ENCODE assay signal across 30 mouse cellular contexts in the genomic region with DNA sequence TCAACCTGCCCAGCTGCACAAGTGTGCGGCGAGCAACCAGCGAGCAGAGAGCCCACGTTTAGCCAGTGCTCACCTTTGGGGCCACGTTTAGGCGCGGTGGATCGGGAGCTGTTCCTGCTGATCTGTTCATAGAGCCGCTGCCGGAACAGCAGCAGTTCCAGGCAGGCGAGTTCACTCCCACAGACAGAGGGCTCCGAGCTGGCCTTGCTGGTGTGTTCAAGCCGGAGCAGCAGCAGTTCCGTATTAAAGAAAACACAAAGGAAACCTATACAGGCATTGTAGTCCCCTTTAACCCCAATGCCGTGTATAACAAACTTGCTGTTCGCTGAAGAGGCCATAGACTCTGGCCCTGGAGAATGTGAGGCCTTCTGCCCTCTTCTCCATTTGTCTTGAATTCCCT. TPM values are rescaled to one million over a fixed set of nuclear protein-coding genes. Genes with fewer than 3 reads are reported as not detected.
DNase-seq lines count a peak whose midpoint lies in the region; ATAC-seq lines count a peak whose summit lies in the region.
"Had no signal": no experiment of that assay in that cellular context is flagged by ENCODE, and none has a peak within 500 bp of the region (broad histone marks: within the 10 kb centered on the region; RNA-seq: fewer than 3 reads in every experiment).

No protein-coding gene starts in this region.

- H3K27me3 ChIP-seq in forebrain, embryonic 13.5 days, result no peaks in the 10 kb centered on the region
- no peaks in the 10 kb centered on the region for H3K27me3 ChIP-seq in embryonic facial prominence, embryonic 10.5 days (replicated peaks; ENCODE audit: low read depth, poor library complexity, severe bottlenecking)
- H3K27me3 ChIP-seq: CH12.LX; embryonic facial prominence, embryonic 12.5 days; Patski had no signal

- no peak overlapping the region for H3K4me3 ChIP-seq in forebrain, embryonic 13.5 days
- H3K4me3 ChIP-seq in embryonic facial prominence, embryonic 10.5 days, result no peak overlapping the region
- H3K4me3 ChIP-seq: embryonic facial prominence, embryonic 12.5 days had no signal

- peak; percentile 62 for DNase-seq in heart, adult 11 months
- DNase-seq in heart, postnatal 36 days, result no peak
- DNase-seq in MEL-GATA-1-ER (ENCODE audit: extremely low read depth, low read depth) (peak; percentile 44), ZHBTc4 (ENCODE audit: low read depth, low spot score) (peak; percentile 7)
- no peak for DNase-seq in embryonic facial prominence, embryonic 10.5 days (ENCODE audit: low spot score)
- DNase-seq: adrenal gland, postnatal 10 days; adrenal gland, postnatal 25 days; B cell, adult 2 months; cerebellum, adult 11 months; cerebellum, adult 18-20 months; cerebellum, adult 8-10 months; cerebellum, adult 9-11 months; cerebellum, postnatal 14 days; cerebellum, postnatal 36 days; embryo, embryonic 11 days had no signal

- intact Hi-C loops in heart, postnatal 36 days (cut with DNase I), result no loop called here

- H3K9ac ChIP-seq in forebrain, embryonic 13.5 days, result no peak overlapping the region
- H3K9ac ChIP-seq: embryonic facial prominence, embryonic 12.5 days had no signal

- no peak for ATAC-seq in forebrain, embryonic 13.5 days
- ATAC-seq: activated CD4-positive, CD25-positive, alpha-beta regulatory T cell, adult 4 months; CD4-positive, CD25-positive, alpha-beta regulatory T cell, adult 4 months; forebrain, embryonic 14.5 days; forebrain, embryonic 16.5 days; Patski had no signal

- no peaks in the 10 kb centered on the region for H3K4me1 ChIP-seq in forebrain, embryonic 13.5 days
- H3K4me1 ChIP-seq in embryonic facial prominence, embryonic 10.5 days, result peaks cover 9% of the 10 kb centered on the region
- H3K4me1 ChIP-seq: embryonic facial prominence, embryonic 12.5 days had no signal

- 80% methylated on average over 16 of the region's 16 CpGs for WGBS in forebrain, embryonic 13.5 days
- WGBS in embryonic facial prominence, embryonic 10.5 days, result 82% methylated on average over 16 of the region's 16 CpGs

- H3K36me3 ChIP-seq in forebrain, embryonic 13.5 days (ENCODE audit: poor library complexity, severe bottlenecking), result no peaks in the 10 kb centered on the region
- H3K36me3 ChIP-seq in embryonic facial prominence, embryonic 10.5 days (replicated peaks), result no peaks in the 10 kb centered on the region
- H3K36me3 ChIP-seq: embryonic facial prominence, embryonic 12.5 days had no signal

- no peak overlapping the region for H3K4me2 ChIP-seq in forebrain, embryonic 13.5 days
- H3K4me2 ChIP-seq: embryonic facial prominence, embryonic 12.5 days had no signal

- H3K9me3 ChIP-seq in forebrain, embryonic 13.5 days (replicated peaks), result no peaks in the 10 kb centered on the region
- H3K9me3 ChIP-seq in embryonic facial prominence, embryonic 10.5 days, result no peaks in the 10 kb centered on the region
- H3K9me3 ChIP-seq: embryonic facial prominence, embryonic 12.5 days had no signal

- H3K27ac ChIP-seq in forebrain, embryonic 13.5 days, result no peak overlapping the region
- no peak overlapping the region for H3K27ac ChIP-seq in embryonic facial prominence, embryonic 10.5 days (replicated peaks)
- H3K27ac ChIP-seq: embryonic facial prominence, embryonic 12.5 days had no signal

RNA-seq across cellular contexts. Expression of a gene that starts 29.7 kb away (rescaled TPM):
- total RNA-seq in heart, postnatal 36 days (2021), result under 1 TPM; 0.51 to 0.58 TPM
- polyA plus RNA-seq in forebrain, embryonic 13.5 days (2015; fragmentation: Nextera tagmentation; extraction: Ambion mirVana), result not detected in 2 replicates
- not detected in 2 replicates for polyA plus RNA-seq in embryonic facial prominence, embryonic 10.5 days (2016; fragmentation: Nextera tagmentation; extraction: Ambion mirVana)
- total RNA-seq: adrenal gland, adult 18-20 months; adrenal gland, postnatal 25 days; adrenal gland, postnatal 4 days; CH12.LX; common myeloid progenitor, adult 5-6 weeks had no signal
- polyA plus RNA-seq: activated CD4-positive, CD25-positive, alpha-beta regulatory T cell, adult 4 months; brain, embryonic 14.5 days; CD4-positive, CD25-positive, alpha-beta regulatory T cell, adult 4 months; embryonic facial prominence, embryonic 12.5 days; embryonic facial prominence, embryonic 14.5 days; forebrain, embryonic 11.5 days; forebrain, embryonic 14.5 days; forebrain, embryonic 16.5 days; frontal cortex, adult 2 months; Patski had no signal

Comparison
In these comparisons a context has a peak if more than half of its experiments do, and no peak if none do; other contexts are left out.
1. DNase-seq: peak in heart, adult 11 months (single experiment), MEL-GATA-1-ER (single experiment) and ZHBTc4 (single experiment); none in heart, postnatal 36 days (0 of 2) and embryonic facial prominence, embryonic 10.5 days (single experiment).